Mouse (Mus musculus): Measurements from ENCODE around the gene 4921509C19Rik. TPM values are rescaled to one million over a fixed set of nuclear protein-coding genes. Genes with fewer than 3 reads are reported as not detected.

4921509C19Rik gene
- not detected for total RNA-seq (2023)

GRCm38 (mm10) chr2:151476053-151476452, at the start of gene 4921509C19Rik:
TSS of gene 4921509C19Rik (minus strand) at chr2:151476153.

GRCm38 (mm10) chr2:151494035-151494803, 18.3 kb upstream of the 4921509C19Rik start, which contains the start of gene Nsfl1c:
TSS of gene Nsfl1c (plus strand) at chr2:151494182.

Other genes starting within 250 kb of the 4921509C19Rik start
- 127 TPM for gene Nsfl1c, start 18.0 kb upstream of the 4921509C19Rik start, total RNA-seq (2023)
- gene Fkbp1a, start 66.3 kb upstream of the 4921509C19Rik start, total RNA-seq (2023), result 134 TPM
- 4.3 TPM for gene Sdcbp2, start 96.5 kb upstream of the 4921509C19Rik start, total RNA-seq (2023)
- 11.2 TPM for gene Snph, start 156.4 kb upstream of the 4921509C19Rik start, total RNA-seq (2023)
- not detected for gene Rad21l, start 192.4 kb upstream of the 4921509C19Rik start, total RNA-seq (2023)
- not detected for gene Tmem74b, start 225.9 kb upstream of the 4921509C19Rik start, total RNA-seq (2023)